Mouse (Mus musculus) neutrophil, adult 5-6 weeks (primary cell): Measurements from ENCODE around the gene E4f1. TPM values are rescaled to one million over a fixed set of nuclear protein-coding genes. Genes with fewer than 3 reads are reported as not detected.

Source experiments
- ATAC-seq: fragments of 151-379, 151-347 bp; 2 replicates; pipeline ENCODE4 v1.8.0; 2017; ENCODE audit warnings: mild to moderate bottlenecking, moderate TSS enrichment; ENCODE audit not compliant: insufficient number of reproducible peaks, poor library complexity, low FRiP score, severe bottlenecking; ENCODE audit errors: extremely low read depth
- total RNA-seq: library from RNA; stranded (forward); fragments of 200-1000 nt; gene quantifications from 2 replicates; pipeline ENCODE4 v1.2.3, GENCODE M21; 2017

E4f1 gene
- total RNA-seq: 61.6 and 65.3 TPM in 2 replicates

DNA sequence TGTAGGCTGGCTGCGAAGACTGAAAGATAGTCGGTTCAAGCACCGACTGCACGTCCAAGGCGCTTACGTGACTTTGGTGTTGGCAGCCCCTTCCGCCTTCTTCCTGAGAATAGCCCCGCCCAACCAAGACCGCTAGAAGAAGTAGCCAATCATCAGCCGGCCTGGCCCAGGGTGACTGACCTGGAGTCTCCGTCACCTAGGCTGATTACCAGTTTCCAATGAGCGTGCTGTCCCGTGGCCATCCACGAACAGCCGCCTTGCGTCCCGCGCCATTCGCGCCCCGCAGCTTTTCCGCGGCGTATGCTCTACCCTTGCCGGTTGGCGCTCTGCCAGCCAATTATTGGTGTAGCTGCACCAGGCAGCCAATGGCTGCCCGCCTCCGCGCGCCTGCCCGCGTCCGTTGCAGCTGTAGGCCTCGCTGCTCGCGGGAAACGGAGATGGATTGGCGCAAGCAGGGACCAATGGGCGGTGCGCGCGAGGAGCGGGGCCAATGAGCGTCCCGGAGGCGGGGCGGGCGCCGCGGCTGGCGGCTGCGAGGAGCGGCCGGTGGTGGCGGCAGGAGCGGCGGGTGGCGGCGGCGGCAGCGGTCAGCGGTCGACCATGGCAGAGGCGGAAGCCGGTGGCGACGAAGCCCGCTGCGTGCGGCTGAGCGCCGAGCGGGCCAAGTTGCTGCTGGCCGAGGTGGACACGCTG is at the start of gene E4f1, which contains the start of gene Pgp:
E4f1 (minus strand) TSS at position 404 of the 693 bp plus-strand sequence.
Pgp (plus strand) TSS at position 483 of the 693 bp plus-strand sequence.
- ATAC-seq: peak; percentile 92

DNA sequence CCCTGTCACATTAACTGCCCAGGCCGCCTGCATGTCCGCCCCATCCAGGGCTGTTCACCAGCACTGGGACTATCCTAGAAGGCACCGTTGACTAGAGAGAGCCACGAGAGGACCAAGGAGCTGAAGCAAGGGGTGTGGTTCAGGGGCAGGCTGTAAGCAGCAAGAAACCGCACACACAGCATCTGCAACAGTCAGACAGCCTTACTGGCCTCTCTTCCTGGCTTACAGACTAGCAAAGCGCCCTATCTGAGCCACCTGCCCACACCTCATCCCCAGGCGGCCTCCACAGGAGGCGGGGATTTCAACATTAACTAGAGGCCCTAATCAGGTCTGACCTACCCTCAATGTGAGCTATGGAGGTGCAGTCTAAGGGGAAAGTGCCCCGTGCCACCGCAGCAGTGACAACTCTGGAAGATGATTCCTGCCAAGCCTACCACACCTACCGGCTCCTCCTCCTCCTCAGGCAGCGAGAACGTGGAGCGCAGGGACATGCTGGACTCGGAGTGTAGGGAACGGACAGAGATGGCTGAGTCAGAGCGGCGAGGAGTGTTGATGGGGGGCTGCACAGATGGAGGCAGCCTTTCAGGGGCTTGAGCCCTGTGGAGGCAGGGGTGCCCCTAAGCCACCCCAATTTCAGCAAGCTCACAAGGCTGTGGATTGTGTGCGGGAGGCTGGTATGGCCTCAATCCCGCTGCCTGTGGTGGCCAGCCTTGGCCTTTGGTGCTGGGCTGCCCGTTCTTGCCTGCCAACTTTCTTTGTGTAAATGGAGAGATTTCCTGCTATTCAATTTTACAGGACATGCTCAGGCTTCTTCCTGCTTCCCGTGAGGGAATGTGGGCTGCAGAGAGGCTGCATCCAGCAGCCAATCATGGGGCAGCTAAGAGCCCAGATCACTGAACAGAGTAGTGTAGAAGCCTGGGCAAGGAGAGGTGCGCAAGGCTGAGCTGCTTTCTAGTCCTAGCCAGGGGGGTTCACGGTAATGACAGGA is 44.5 kb upstream of the E4f1 start:
- no peak for ATAC-seq

DNA sequence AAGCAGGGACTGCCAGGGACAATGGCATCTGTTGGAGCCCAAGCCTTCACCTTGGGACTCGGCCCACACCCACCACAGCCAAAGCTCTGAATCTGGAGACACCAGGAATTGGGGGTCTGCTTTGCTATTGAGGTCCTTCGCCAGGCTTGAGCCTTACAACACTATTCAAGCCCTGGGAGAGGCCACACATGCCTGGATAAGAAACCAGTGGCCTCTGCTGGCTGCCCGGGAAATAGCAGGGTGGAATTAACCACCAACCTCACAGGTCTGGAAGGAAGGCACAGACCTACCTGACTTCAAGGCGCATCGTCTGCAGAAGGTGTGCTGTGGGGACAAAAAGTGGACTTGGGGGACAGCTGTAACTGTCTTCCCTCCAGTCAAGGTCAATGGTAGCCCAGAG is 43.5 kb upstream of the E4f1 start:
- ATAC-seq: no peak

DNA sequence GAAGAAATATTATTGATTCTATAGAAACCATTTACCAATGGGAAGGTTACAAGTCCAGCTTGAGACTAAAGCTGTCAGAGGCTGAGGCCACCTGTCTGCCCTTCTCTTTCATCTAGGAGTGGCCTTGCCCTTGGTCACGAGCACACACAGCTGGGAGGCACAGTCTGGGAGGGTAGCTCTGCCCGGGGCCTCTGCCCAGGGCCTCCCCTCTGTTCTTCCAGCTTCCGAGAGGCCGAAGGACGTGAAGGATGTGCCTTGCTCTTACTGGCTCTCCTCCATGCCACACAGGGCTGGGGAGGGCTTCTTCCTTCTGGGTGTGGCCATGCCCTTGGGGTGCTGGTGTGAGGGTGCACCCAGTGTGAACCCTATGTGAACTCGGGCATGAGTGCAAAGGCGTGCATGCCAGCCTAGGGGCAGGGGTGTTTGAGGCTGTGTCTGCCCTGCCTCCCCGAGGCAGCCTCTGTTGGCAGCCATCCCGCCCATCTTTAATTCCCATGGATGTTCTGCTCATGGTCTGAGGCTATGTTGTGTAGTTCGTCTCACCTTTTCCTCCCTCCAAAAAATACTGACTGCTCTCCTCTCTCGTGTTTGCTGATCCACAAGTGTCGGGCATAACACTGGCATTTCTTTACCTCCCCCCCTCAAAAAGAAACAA is 37.8 kb upstream of the E4f1 start:
- no peak for ATAC-seq

DNA sequence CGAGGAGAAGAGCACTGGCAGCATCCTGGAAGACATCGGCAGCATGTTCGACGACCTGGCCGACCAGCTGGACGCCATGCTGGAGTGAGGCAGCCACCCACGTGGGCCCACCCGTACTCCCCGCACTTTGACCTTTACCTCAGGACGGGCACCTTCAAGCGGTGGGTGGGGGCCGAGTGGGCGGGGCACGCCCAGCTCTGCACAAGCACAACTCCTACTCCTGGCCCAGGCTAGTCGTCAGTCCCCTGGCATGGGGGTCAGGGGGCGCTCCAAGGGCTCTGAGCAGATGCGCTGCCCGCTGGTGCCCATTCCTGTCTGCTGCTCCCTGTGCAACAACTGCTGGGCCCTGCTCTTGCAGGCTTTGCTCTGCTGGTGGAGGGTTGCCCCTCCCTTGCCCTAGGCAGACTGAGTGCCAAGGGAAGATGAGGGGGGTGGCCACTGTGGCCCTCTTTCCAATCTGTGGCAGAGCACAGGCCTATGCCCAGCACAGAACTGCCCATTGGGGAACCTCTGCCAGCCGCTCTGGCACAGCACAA is 37.1 kb upstream of the E4f1 start:
- ATAC-seq: no peak

DNA sequence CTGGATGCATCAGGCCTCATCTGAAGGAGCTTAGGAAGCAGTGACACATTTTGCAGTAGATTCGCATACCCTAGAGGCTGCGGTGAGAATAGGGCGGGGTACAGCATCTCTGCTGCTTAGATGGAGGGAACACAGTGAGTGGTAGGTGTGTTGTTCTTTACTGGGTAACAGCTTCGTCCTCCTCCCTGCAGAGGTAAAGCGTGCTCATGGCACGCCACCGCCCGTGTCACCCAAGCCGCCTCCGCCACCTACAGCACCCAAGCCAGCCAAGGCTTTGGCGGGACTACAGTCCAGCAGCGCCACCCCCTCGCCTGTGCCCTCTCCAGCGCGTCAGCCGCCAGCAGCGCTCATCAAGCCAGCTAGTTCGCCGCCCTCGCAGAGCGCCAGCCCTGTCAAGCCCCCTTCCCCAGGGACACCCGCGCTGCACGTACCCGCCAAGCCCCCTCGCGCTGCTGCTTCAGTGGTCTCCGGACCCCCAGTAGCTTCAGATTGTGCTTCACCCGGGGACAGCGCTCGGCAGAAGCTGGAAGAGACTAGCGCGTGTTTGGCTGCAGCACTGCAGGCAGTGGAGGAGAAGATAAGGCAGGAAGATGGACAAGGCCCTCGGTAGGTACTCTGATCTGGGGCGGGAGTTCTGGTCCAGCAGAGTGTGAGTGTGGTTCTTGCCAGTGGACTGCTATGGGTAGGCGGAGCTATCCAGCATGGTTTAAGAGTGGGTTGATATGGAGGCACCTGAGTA is 36.4 kb upstream of the E4f1 start:
- ATAC-seq: no peak

DNA sequence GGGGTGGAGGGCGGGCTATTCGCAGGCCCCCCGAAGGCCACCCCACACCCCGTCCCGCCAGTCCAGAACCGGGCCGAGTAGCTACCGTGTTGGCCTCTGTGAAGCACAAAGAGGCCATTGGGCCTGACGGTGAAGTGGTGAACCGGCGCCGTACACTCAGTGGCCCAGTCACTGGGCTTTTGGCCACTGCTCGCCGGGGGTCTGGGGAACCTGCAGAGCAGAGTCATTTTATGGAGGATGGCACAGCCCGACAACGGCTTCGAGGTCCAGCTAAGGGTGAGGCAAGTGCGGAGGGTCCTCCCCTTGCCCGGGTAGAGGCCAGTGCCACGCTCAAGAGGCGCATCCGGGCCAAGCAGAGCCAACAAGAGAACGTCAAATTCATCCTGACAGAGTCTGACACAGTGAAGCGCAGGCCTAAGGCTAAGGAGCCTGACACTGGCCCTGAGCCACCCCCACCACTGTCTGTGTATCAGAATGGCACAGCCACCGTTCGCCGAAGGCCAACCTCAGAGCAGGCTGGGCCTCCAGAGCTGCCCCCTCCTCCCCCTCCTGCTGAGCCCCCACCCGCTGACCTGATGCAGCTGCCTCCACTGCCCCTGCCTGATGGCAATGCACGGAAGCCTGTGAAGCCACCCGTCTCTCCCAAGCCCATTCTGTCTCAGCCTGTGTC is 35.3 kb upstream of the E4f1 start:
- ATAC-seq: no peak

DNA sequence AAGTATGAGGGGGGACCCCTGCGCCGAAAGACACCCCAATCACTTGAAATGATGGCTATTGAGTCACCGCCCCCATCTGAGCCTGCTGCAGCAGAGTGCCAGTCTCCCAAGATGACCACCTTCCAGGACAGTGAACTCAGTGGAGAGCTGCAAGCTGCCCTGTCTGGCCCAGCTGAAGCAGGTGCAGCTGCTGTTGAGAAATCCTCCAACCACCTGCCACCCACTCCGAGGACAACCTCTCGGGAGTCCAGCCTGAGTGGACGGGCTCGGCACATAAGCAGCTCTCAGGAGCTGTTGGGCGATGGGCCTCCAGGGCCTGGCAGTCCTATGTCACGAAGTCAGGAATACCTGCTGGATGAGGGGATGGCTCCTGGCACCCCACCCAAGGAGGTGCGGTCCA is 34.0 kb upstream of the E4f1 start:
- no peak for ATAC-seq

DNA sequence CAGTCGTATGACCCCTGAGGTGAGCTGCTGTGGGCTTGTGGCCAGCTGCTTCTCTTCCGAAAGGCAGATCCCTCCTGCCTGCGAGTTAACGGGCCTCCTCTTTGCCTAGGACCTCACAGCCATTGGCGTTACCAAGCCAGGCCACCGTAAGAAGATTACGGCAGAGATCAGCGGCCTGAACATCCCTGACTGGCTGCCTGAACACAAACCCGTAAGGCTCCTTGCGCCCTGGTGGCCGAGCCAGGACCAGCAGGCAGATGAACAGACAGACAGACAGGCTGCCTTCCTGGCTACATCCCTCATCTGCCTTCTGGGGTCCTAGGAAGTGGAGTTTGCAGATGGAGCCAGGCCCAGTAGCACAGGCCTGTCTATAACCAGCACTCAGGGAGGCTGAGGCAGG is 32.1 kb upstream of the E4f1 start:
- ATAC-seq: no peak

DNA sequence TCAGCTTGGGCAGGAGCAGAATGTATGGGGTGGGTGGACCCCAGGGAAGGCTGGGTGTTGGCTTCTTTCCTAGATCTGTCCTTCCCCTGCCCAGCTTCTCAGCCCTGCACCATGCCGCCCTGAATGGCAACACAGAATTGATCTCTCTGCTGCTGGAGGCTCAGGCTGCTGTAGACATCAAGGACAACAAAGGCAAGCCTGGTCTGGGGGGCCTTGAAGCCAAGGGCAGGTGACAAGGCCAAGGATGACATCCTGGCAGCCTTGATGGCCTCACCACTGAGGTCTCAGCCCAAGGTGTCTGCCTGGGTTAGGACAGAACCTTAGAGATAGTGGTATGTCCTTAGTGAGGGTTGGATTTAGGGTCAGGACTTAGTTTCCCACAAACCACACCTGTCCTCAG is 25.9 kb upstream of the E4f1 start:
- no peak for ATAC-seq

DNA sequence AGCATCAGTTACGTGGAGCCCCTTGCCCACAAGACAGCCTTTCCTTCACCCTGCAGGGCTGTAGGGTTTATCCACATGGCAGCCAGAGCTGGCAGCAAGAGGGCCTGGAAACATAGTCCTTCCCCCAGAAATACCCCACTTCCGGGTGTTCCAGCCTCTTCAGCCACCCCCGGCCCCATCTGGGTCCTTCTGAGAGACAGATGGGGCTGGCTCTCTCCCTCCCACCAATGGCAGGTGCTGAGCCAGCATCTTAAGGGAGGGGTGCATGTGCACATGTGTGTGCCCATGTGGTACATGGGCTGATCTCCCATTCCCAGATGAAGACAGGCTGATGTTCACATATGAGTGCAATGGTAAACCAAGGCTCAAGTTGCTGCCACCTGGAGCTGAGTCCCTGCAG is 25.3 kb upstream of the E4f1 start:
- ATAC-seq: no peak

DNA sequence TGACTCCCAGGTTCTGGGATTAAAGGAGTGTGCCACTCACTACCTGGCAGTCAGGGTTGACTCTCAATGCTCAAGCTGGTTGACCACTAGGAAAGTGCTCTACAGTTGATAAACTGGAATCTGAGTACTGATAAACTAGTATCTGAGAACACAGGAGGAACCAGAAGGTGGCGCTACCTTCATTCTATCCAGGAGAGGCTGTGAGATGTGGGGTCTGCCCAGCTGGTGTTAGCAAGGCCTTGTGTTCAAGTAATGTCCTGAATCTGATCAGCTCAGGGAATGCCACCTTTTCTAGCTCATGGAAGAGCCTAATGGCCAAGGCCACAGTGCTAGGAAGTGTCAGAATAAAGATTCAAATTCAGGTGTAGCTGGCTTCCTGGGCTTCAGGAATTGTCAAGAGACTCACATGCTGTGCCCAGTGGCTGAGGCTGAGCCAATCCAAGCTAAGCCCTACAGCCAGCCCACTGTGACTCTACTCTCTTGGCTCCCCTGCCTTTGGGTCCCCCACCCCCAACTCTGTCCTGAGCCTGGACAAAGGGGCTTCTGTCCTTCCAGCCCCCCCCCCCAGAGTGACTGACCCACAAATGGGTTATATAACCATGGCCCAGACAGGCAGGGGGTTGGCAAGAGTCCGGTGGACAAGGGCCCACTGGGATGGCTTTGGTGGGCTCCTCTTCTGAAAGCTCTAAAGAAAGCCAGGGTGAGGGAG is 24.7 kb upstream of the E4f1 start:
- no peak for ATAC-seq

DNA sequence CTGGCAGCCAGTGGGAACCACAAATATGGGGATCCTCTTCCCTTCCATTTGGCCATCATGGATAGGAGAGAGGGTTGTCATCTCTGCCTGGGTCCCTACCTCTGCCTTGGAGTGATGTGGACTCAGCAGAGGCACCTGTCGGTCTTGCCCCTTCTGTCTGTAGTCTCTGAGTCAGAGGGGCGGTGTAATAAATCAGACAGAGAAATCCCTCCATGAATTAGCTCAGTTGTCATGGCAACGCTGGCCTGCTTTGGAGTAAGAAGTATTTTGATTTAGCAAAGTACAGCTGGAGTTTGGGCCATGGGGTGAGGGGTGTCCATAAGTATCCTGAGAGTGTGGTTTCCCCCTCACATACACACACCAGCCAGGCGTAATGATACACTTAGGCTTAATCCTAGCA is 20.3 kb upstream of the E4f1 start:
- no peak for ATAC-seq

DNA sequence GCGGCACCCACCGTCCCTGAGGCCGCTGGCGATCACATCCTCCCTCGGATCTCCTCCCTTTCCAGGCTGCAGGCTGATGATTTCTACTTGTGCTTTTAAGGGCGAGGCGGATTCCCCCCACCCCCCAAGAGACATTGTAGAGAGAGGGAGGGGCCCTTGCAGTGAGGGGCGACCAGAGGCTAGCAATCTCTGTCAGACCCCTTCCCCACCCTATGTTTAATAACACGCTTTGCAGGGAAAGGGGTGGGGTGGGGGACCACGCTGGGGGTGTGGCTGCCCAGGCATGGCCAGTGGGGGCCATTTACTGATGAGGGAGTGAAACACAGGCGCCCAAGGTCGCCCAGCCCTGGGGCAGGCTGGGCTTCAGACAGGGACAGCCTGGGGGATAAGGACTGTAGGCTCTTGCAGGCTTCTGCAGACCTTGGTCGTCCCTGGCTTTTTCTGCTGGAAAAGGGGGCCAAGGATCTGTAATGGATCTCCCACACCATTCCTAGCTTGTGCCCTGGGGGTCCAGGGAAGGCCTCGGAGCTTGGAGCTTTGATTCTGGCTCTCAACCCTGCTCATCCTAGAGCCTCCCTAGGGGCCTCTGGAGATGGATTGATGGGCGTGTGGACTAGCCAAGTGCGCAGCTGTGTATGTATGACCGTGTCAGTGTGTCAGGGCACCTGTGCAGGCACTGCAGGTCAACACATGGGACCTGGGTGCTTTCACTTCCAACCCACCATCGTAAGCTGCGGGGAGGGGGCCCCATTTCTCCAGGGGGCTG is 19.3 kb upstream of the E4f1 start:
- no peak for ATAC-seq

DNA sequence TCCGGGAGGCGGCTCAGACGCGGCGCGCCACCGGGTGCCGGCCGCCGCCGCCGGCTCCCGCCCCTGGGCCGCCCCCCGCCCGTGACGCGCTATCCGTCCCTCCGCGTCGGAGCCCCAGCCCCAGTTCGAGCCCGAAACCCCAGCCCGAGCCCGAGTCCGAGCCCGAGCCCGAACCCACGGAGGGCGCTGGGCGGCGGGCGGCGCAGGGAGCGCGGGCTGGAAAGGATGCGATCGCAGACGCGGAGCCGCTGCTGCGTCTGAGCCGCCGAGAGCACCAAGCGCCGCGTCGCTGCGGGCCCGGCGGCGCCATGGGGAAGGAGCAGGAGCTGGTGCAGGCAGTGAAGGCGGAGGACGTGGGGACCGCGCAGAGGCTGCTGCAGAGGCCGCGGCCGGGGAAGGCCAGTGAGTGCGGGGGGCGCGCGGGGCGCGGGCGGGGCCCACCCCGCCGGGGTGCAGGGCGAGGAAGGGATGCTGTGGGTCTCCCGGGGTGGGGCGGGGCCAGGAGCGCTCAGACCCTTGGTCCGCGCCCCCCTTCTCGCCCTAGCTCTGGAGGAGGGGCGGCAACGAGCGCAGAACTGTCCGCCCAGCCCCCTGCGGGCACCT is 18.6 kb upstream of the E4f1 start:
- no peak for ATAC-seq

DNA sequence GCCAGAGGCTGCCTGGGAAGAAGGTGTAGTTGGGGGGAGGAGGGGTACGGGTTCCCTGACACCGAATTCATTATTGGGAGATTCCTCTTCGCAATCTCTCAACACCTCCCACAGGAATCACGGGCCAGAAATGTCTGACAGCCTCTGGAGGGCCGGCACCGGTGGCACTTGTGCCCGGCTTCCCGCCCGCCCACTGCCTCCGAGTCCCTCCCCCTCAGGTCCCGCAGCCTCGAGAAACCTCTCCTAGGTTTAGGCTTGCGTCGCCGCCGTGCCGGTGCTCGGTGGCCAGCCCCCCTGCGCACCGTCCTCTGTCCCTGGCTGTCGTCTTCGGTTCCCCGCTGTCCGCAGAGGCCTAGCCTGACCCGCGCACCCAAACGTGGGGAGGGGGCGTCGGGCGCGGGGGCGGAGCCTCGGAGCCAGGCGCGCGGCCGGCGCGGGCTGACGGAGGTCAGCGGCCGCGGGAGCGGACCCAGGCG is 18.1 kb upstream of the E4f1 start, which contains the start of gene Caskin1:
Caskin1 (plus strand) TSS at position 416 of the 476 bp plus-strand sequence.
- ATAC-seq: no peak
